Mouse (Mus musculus) adrenal gland, adult 8-10 months (tissue): ENCODE data around the gene Kat2b. TPM values are rescaled to one million over a fixed set of nuclear protein-coding genes. Genes with fewer than 3 reads are reported as not detected.
"Not testable (repeated sequence)": the region's sequence is repeated elsewhere in the genome, so short reads cannot be mapped to it uniquely, and the experiment has no call there.

Experiments
- DNase-seq: peaks from one replicate; pipeline ENCODE4 v3.0.0; 2022
- total RNA-seq, 4 experiments: library from RNA; stranded (reverse); gene quantifications; 2 replicates each; pipeline ENCODE4 v1.2.4; 2022

Gene Kat2b
- total RNA-seq, 4 experiments from 2014 or later, result 77.7 to 105 (median 82.5) TPM

GRCm38 (mm10) chr17:53570361-53570875, 3.8 kb downstream of the Kat2b start:
- no peak for DNase-seq

DNA sequence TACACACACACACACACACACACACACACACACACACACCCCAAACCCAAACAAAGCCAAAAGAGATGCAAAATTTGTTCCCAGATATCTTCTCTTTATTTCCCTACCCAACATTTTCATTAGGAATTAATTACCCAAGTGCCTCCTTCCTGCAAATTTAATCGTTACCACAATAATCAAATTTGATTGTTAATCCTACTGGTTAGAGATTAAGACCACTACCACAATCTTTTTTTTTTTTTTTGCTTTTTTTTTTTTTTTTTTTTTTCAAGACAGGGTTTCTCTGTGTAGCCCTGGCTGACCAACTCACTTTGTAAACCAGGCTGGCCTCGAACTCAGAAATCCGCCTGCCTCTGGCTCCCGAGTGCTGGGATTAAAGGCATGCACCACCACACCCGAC, 4.3 kb downstream of the Kat2b start:
- DNase-seq, result not testable (repeated sequence)

DNA sequence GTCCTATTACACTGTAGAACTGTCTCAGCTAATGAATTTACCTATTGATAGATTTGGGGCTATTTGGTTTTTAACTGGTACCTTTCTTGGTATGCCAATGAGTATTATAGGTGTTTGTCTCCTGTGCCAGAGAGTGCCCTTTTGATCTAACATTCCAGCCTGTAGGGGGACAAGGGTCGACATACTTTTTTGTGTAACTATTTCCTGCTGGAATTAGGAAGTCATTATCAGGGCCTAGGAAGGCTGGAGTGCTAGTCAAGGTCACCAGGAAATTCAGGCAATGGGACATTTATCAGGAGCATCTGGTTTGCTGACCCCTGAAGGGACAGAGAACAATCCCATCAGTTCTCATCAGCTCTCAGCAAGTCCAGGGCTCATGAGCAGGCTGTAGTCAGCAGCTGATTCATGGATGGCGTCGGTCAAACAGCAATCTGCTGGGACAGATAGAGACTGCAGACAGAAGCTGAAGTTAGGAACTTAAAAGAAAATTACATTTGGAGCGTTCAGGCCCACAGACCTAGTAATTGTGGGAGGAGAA, 6.4 kb downstream of the Kat2b start:
- no peak for DNase-seq

GRCm38 (mm10) chr17:53577151-53577550, 10.5 kb downstream of the Kat2b start:
- no peak for DNase-seq

GRCm38 (mm10) chr17:53577754-53578153, 11.1 kb downstream of the Kat2b start:
- DNase-seq, result no peak

DNA sequence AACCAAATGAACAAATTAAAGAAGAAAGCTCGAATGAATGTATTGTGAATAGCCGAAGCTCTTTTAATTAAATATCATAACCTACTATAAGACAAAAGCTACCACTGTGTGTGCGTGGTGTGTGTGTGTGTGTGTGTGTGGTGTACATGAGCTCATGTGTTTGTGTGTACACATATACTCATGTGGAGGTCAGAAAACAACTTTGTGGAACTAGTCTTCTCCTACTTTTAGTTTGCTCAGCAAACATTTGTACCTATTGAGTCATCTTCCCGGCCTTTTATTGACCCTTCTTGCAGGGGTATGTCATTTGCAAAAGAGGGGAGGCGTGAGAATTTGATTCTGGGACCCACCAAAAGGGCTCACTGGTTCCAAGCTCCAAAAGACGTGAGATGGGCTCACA, 11.6 kb downstream of the Kat2b start:
- DNase-seq, result no peak

GRCm38 (mm10) chr17:53578776-53579175, 12.1 kb downstream of the Kat2b start:
- DNase-seq, result no peak

- DNase-seq, result no peak
These were observed 13.0 kb downstream of the Kat2b start for GRCm38 (mm10) chr17:53579612-53580011.

GRCm38 (mm10) chr17:53580237-53580636, 13.6 kb downstream of the Kat2b start:
- DNase-seq, result no peak

DNA sequence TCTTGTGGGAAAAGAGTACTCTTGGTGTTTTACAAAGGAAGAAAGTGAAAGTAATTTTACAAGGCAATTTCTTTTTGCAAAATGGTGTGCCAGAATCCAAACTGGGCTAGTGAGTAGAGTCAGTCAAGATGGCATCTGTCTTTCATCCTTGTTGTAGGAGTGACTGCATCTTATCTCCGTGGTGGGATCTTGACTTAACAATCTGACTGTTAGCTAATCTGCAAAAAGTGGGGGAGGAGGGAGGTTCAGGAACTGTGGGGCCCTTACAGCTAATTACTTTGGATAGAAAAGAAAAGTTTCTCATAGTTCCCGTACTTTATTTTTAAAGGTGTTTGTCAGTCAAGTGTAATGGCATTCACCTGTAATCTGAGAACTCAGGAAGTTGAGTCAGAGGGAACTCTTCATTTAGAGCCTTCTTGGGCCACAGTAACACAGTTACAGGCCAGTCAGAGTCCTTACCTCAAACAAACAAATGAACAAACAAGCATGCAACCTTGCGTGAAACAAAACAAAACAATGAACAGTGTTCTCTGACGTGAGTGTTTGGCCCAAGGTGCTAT, 15.4 kb downstream of the Kat2b start:
- no peak for DNase-seq

DNA sequence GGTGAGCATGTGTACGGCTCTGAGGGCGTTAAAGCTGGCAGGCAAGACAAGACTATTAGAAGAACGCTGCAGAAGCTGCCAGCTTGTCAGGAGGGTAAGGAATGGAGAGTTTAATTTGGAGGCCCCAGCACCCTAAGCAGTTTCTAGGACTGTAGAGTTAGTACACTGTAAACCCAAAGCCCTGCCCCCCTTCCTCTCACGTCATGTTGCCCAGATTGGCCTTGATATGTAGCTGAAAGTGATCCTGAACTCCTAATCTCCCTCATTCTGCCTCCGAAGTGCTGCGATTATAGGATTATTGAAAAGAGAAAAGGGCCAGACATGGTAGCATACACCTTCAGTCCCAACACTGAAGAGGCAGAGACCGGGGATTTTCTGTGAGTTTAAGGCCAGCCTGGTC, 16.1 kb downstream of the Kat2b start:
- no peak for DNase-seq

GRCm38 (mm10) chr17:53583846-53584579, 17.4 kb downstream of the Kat2b start:
- no peak for DNase-seq

GRCm38 (mm10) chr17:53587074-53587851, 20.6 kb downstream of the Kat2b start:
- peak; percentile 97 for DNase-seq

DNA sequence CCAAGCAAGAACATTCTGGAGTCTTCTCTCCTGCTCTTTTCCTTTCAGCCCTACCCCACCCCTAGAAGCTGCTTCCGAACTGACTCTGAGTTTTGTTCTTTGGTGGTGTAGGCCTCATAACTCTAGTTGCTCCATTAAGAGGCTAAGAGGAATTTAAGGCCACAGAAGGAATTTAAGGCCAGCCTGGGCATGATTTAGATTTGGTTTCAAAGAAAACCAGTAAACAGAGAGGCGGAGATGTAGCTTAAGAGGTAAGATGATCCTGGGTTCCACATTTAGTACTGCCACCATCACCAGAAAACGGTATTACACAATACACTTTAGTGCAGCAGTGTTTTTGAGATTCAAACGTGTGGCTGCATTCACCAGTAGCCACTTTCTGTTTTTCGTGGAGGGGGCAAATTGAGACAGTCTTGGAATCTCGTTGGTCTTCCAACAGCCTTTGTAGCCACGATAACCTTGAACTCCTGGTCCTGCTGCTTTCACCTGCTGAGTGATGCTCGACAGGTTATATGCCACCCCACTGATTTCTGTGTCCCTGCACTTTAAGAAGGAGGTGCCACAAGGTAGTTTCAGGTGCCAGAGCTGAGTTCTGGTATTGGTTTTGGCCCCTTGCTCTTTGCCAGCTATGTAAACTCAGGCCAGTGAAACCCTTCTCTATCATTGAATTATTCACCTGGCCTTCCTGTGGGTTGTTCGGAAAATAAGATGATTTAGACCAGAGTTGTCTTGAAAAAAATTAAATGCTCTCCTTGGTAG, 21.6 kb downstream of the Kat2b start:
- DNase-seq, result no peak

- DNase-seq, result no peak
These were observed 23.4 kb downstream of the Kat2b start for GRCm38 (mm10) chr17:53590110-53590509.

- no peak for DNase-seq
These were observed 25.2 kb downstream of the Kat2b start for GRCm38 (mm10) chr17:53591910-53592309.

- DNase-seq, result no peak
These were observed 27.9 kb downstream of the Kat2b start for GRCm38 (mm10) chr17:53594590-53594989.

DNA sequence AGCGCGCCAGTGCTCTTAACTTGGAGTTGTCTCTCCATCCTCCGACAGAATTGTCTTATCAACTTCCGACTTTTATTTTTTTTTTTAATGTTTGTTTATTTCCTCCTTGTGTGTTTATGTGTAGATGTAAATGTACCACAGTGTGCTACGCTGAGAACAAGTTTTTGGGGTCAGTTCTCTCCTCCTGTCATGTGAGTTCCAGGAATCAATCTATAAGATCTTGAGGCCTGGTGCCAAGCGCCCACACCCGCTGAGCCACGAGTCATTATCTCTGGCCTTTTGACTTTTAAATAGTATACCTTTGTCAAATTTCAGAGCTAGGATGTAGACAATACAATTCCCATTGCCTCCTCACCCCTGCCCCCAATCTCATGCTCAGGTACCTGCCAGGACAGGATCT, 28.9 kb downstream of the Kat2b start:
- no peak for DNase-seq

GRCm38 (mm10) chr17:53596314-53596882, 29.7 kb downstream of the Kat2b start:
- DNase-seq, result peak; percentile 78

GRCm38 (mm10) chr17:53596941-53597790, 30.5 kb downstream of the Kat2b start:
- no peak for DNase-seq

DNA sequence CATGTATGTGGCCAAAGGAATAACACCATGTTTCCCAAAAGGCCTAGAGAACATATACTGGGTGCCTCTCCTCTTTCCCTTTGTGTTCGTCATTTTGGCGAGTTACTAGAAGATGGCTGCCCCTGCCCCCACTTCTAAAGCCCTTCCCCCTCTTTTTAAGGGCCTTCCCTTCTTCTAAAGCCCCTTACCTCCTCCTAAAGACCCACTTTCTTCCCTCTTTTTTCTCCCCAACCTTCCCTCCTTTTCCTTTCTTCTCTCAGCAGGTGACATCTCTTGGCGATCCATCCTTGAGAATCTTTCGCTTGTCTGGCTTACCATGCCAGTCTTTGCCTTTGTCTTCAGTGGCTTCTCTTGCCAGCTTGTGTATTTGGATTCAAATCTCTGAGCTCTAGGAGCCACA, 31.9 kb downstream of the Kat2b start:
- DNase-seq, result no peak
